Mouse (Mus musculus) cerebellum, postnatal 14 days (tissue): ENCODE measurements at regions not wholly inside any gene's neighbourhood (a gene's known extent, or its start where the extent isn't known, plus 50 kb on each side); places are given as distances from the start of the nearest gene placed in this dataset.
"Not testable (repeated sequence)": the region's sequence is repeated elsewhere in the genome, so short reads cannot be mapped to it uniquely, and the experiment has no call there.

Source experiments
- DNase-seq, 2 experiments: peaks; one replicate each; pipeline ENCODE4 v3.0.0; 2021; ENCODE audit warnings: mixed read lengths in 2 of 2

- no peak for DNase-seq
These were observed 169.1 kb upstream of the Cdkn3 start for GRCm38 (mm10) chr14:46591211-46591610.

GRCm38 (mm10) chr14:46586093-46586492 is 174.2 kb upstream of the Cdkn3 start:
- DNase-seq = no peak

- DNase-seq = no peak
These were observed 182.0 kb upstream of the Cdkn3 start for GRCm38 (mm10) chr14:46578051-46579000.

- DNase-seq = no peak
These were observed 184.5 kb upstream of the Cdkn3 start for GRCm38 (mm10) chr14:46575889-46576288.

GRCm38 (mm10) chr14:46575414-46575813 is 184.9 kb upstream of the Cdkn3 start:
- DNase-seq = no peak

- no peak for DNase-seq
These were observed 182.9 kb upstream of the Bmp4 start for GRCm38 (mm10) chr14:46573401-46573800.

- not testable (repeated sequence) for DNase-seq
These were observed 182.5 kb upstream of the Bmp4 start for GRCm38 (mm10) chr14:46572972-46573371.

GRCm38 (mm10) chr14:46571841-46572240 is 181.4 kb upstream of the Bmp4 start:
- DNase-seq = no peak

GRCm38 (mm10) chr14:46569273-46569672 is 178.8 kb upstream of the Bmp4 start:
- DNase-seq = no peak

GRCm38 (mm10) chr14:46567411-46567780 is 176.9 kb upstream of the Bmp4 start:
- DNase-seq = no peak

- no peak for DNase-seq
These were observed 176.4 kb upstream of the Bmp4 start for GRCm38 (mm10) chr14:46566681-46567410.

GRCm38 (mm10) chr14:46564998-46565397 is 174.5 kb upstream of the Bmp4 start:
- peak; percentile 67 for DNase-seq

- DNase-seq = no peak
These were observed 171.5 kb upstream of the Bmp4 start for GRCm38 (mm10) chr14:46562016-46562415.

- DNase-seq = no peak
These were observed 162.8 kb upstream of the Bmp4 start for GRCm38 (mm10) chr14:46553239-46553638.

GRCm38 (mm10) chr14:46546146-46546545 is 155.7 kb upstream of the Bmp4 start:
- no peak for DNase-seq

GRCm38 (mm10) chr14:46539466-46540187 is 149.2 kb upstream of the Bmp4 start:
- no peak for DNase-seq

- DNase-seq = no peak
These were observed 145.7 kb upstream of the Bmp4 start for GRCm38 (mm10) chr14:46536002-46536762.

GRCm38 (mm10) chr14:46532697-46533096 is 142.2 kb upstream of the Bmp4 start:
- DNase-seq = no peak

GRCm38 (mm10) chr14:46530452-46530851 is 140.0 kb upstream of the Bmp4 start:
- no peak for DNase-seq

GRCm38 (mm10) chr14:46529086-46529715 is 138.7 kb upstream of the Bmp4 start:
- no peak for DNase-seq

GRCm38 (mm10) chr14:46517258-46517657 is 126.8 kb upstream of the Bmp4 start:
- DNase-seq = no peak

- DNase-seq = no peak
These were observed 125.8 kb upstream of the Bmp4 start for GRCm38 (mm10) chr14:46516285-46516684.
